Mouse (Mus musculus) brown adipose tissue, adult 24 weeks (tissue): Measurements from ENCODE around the gene Rtn4rl1. TPM values are rescaled to one million over a fixed set of nuclear protein-coding genes. Genes with fewer than 3 reads are reported as not detected.
A peak's percentile ranks its signal among the peaks of the same experiment; 100 is the strongest.
"Not testable (repeated sequence)": the region's sequence is repeated elsewhere in the genome, so short reads cannot be mapped to it uniquely, and the experiment has no call there.

Source experiments
- H3K27ac ChIP-seq: fragments of 200-500 bp; replicated peaks from 2 replicates; pipeline ENCODE4 v1.5.1; 2012; ENCODE audit warnings: low read depth, mild to moderate bottlenecking, low read length
- H3K4me1 ChIP-seq: fragments of 200-500 bp; 2 replicates; pipeline ENCODE4 v1.6.1; 2012; ENCODE audit warnings: low read length, mixed read lengths; ENCODE audit not compliant: control insufficient read depth, insufficient read depth, insufficient read length
- H3K4me3 ChIP-seq: fragments of 200-500 bp; 2 replicates; pipeline ENCODE4 v1.5.1; 2012; ENCODE audit warnings: low read depth, mild to moderate bottlenecking, low read length, moderate library complexity; ENCODE audit not compliant: insufficient read depth
- polyA plus RNA-seq: library from polyadenylated mRNA; stranded (reverse); fragments of >200 nt; gene quantifications from 2 replicates; pipeline ENCODE4 v1.2.4, GENCODE M21; 2012; ENCODE audit not compliant: missing spikeins, insufficient read depth, insufficient read length

Rtn4rl1 gene
- polyA plus RNA-seq, 1 experiment: 5.3 TPM

DNA sequence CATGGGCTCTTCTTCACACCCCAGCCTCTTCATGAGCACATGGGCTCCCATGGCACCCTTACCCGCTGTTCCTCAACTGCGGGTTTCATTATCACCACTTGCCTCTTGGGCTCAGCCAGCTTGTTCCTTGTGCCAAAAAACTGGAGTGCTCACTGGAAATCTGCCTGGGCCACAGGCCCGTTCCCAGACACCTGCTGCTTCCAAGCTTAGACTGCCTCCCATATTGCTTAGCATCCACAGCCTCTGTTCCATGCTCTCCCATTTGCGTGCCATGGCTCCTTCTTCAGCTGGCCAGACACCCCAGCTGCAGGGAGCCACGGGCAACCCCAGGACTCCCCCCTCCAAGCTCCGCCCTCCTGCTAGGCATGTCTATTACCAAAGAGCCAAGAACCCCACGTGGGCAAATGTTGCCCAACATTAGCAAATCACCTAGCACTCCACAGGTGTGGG is 77.4 kb downstream of the Rtn4rl1 start:
- H3K4me3 ChIP-seq: no peak overlapping the region
- peaks cover 11% of the 10 kb centered on the region for H3K4me1 ChIP-seq
- H3K27ac ChIP-seq: no peak overlapping the region

DNA sequence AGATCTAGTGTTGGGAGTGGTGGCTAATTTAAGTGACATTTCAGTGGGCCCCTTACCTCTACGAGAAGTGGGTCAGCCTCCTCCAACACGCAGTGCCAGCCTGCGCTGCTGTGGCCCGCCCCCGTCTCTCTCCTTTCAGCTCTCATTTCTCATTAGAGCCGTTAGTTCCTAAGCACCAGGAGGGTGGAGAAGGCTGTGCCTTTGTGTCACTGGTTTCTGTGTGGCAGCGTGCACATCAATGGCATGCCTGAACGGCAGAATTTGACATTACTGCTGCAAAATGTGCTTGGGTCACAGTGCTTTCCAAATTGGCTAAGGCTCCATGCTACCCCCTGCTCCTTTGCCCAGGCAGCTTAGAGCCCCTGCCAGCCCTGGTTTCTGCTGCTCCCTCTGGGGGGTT is 79.9 kb downstream of the Rtn4rl1 start:
- Histone ChIP-seq H3K4me3 (no peak overlapping the region), H3K27ac (no peak overlapping the region), H3K4me1 (peaks cover 6% of the 10 kb centered on the region)

- Histone ChIP-seq H3K27ac (no peak overlapping the region), H3K4me3 (no peak overlapping the region), H3K4me1 (no peaks in the 10 kb centered on the region)
Measured at GRCm38 (mm10) chr11:75275035-75275434, 81.5 kb downstream of the Rtn4rl1 start.

DNA sequence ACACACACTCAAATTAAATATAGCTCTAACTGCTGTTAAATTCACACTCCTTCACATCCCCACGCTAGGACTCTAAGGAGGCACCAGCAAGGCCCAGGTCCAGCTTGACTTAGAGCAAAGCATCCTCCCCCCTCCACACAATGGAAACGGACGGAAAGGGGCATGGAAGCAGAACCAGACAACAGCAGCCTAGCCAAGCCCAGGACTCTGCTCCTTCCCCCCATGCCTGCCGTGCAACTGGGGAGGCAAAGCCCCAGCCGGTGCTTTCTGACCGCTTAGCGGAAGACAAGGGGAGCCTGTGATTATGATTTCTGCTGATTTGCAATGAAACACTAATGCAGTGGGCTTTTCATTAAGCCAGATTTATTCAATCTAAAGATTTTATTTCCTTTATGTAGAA is 84.5 kb downstream of the Rtn4rl1 start:
- Histone ChIP-seq H3K4me1 (0 out of 2 replicates have a peak, but pooled peaks cover 2% of the 10 kb centered on the region), H3K27ac (no peak overlapping the region), H3K4me3 (no peak overlapping the region)

DNA sequence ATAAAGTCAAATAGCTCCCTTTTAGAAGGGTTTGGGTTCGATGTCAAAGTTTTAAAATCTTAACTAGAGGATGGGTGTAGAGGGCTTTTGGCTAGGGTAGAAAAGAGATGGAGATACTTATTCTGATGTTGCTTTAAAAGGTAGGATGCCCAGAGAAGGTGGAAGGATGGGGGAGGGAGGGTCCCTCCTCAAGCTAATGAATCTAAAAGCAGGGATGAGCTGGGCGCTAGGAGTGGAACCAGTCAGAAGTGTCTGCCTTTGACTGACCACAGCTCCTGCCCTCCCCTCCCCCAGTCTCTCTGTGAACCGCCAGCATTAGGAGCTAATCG is 85.4 kb downstream of the Rtn4rl1 start:
- Histone ChIP-seq H3K27ac (no peak overlapping the region), H3K4me3 (peak overlapping the region; percentile 39), H3K4me1 (0 out of 2 replicates have a peak, but pooled peaks cover 2% of the 10 kb centered on the region)

- 0 out of 2 replicates have a peak, but pooled peaks cover 2% of the 10 kb centered on the region for H3K4me1 ChIP-seq
- H3K4me3 ChIP-seq: peak overlapping the region; percentile 39
- H3K27ac ChIP-seq: no peak overlapping the region
Measured at GRCm38 (mm10) chr11:75279342-75280065, 85.9 kb downstream of the Rtn4rl1 start.

DNA sequence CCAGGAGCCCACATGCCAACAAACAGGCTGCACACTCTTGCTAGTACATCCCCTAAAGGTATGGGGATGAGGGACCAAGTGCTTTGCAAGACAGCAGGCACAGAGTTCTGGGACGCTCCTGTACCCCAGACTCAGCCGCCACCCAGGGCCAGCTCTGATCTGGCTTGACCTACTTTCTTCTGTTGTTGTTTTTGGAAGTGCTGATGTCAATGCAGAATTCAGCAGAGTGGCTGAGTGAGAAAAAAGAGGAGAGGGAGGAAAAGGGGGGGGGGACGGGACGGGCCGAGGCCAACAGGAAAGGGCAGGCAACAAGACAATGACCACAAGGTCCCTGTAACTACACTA is 86.5 kb downstream of the Rtn4rl1 start:
- Histone ChIP-seq H3K4me1 (0 out of 2 replicates have a peak, but pooled peaks cover 2% of the 10 kb centered on the region), H3K4me3 (no peak overlapping the region), H3K27ac (no peak overlapping the region)

DNA sequence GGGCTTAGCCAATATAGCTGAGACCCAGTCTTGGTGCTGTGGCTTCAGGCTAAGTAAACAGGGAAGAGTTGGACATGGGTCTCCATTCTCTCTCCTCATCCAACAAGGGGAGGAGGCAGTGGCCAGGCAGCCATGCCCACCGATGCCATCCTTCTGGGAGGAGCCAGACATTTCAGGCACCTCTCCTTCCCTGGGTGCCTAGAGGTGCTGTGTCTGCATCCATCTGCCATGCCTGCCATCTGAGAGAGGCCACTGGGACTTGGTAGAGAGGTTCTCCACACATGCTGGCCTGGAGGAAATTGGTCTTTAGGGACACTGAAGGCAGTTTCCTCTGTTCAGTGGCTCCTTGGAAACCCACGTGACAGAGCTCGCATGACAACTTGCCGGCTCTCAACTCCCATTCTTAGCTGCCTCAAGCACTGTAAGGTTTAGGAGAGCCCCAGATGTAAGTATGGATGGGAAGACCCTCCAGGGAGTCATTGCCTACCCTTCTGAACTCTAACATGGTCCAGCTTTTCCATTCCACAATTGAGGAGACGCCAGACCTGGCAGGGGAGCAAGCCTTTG is 86.9 kb downstream of the Rtn4rl1 start:
- 0 out of 2 replicates have a peak, but pooled peaks cover 2% of the 10 kb centered on the region for H3K4me1 ChIP-seq
- H3K4me3 ChIP-seq: no peak overlapping the region
- no peak overlapping the region for H3K27ac ChIP-seq

DNA sequence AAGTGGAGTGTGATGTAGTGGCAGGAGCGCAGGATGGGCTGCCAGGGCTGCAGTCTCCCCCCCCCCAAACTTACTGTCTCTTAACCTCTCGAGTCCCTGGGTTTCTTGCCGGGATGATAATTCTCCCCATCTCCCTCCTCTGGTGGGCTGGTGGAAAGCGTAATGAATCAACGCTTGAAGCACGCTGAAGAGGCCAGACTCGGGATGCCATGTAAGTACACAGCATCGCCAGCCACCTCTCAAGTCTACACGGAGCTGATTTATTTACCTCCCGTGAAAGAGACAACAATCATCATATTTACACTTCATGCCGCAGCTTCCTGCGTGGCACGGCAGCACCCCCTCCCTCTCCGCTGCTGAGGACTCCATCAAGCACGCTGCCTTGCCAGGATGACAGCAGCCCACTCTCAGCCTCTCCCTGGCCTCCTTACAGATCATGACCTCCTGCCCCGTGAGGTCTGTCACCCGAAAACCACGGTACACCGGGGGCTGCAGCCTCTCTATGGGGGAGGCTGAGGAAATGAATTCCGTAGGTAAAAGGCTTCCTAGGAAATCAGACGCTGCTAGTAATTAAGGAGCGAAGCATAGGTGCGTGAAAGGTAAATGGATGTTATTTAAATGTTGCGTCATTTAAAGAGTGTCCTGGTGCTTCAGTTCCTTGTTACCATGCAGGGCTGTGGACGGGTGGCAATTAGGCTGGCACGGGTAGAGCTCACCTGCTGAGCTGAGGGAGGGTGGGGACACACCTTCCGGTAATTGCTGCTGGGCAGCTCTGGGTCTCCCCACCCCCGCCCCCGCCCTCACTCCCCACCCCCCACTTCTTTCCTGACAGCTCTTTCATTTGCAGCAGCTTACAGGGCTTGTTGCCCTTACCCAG is 88.0 kb downstream of the Rtn4rl1 start:
- Histone ChIP-seq H3K4me1 (0 out of 2 replicates have a peak, but pooled peaks cover 2% of the 10 kb centered on the region), H3K4me3 (no peak overlapping the region), H3K27ac (no peak overlapping the region)

DNA sequence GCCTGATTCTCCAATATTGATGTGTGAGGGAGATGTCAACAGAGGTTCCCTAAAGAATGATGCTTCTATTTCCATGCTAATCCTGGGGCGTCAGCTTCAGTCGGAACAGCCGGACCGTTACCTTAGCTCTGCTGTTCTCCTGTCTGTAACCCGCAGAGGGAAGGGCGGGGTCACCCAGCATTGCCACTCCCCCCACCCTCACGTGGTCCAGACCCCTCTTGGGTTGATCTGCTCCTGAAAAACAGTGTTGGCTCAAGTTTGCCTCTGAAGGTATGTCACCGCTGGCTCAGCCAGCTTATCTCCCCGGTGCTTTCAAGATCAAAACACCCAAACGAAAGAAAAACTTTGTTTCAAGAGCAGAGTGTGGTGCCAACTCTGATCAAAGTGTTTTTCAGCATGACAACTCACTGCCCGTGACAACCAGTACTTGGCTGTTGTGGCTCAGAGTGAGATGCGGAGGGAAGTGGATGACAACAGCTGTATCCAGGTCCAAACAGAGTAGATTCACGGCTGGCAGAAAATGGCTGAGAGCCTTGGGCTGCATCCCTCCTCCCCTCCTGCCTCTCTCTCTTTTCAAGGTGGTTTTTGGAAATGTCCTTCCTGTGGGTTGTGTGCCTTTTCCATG is 89.0 kb downstream of the Rtn4rl1 start:
- 0 out of 2 replicates have a peak, but pooled peaks cover 2% of the 10 kb centered on the region for H3K4me1 ChIP-seq
- H3K4me3 ChIP-seq: no peak overlapping the region; the same call in 1 of the 2 replicates
- H3K27ac ChIP-seq: no peak overlapping the region

DNA sequence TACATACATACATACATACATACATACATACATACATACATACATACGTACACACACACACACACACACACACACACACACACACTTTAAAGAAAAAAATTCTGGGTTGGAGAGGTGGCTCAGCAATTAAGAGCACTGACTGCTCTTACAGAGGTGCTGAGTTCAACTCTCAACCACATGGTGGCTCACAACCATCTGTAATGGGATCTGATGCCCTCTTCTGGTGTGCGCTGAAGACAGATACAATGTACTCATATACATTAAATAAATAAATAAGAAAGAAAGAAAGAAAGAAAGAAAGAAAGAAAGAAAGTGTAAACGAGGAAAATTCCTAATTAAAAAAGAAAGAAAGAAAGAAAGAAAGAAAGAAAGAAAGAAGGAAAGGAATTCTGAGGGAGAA is 90.2 kb downstream of the Rtn4rl1 start:
- not testable (repeated sequence) for H3K4me1 ChIP-seq, H3K27ac ChIP-seq, H3K4me3 ChIP-seq

- no peak overlapping the region for H3K4me3 ChIP-seq
- H3K4me1 ChIP-seq: no peaks in the 10 kb centered on the region
- no peak overlapping the region for H3K27ac ChIP-seq
Measured at GRCm38 (mm10) chr11:75285893-75286467, 92.4 kb downstream of the Rtn4rl1 start.

DNA sequence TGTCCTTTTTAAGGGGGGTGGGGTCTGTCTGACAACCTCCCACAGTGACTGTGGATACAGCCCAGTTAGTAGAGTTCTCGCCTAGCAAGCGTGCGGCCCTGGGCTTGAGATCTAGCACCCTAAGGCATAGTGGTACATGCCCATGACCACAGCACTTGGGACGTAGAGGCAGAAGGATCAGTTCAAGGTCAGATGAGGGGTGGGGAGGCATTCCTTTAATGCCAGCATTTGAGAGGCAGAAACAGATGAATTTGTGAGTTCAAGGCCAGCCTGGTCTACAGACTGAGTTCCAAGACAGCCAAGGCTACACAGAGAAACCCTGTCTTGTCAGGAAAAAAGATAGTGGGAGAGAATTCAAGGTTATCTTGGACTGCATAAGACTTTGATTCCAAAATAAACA is 93.3 kb downstream of the Rtn4rl1 start:
- H3K4me3 ChIP-seq: no peak overlapping the region
- H3K27ac ChIP-seq: no peak overlapping the region
- H3K4me1 ChIP-seq: no peaks in the 10 kb centered on the region

GRCm38 (mm10) chr11:75287940-75288339 is 94.4 kb downstream of the Rtn4rl1 start:
- Histone ChIP-seq H3K27ac (no peak overlapping the region), H3K4me1 (no peaks in the 10 kb centered on the region), H3K4me3 (no peak overlapping the region)

GRCm38 (mm10) chr11:75288517-75288916 is 94.9 kb downstream of the Rtn4rl1 start:
- Histone ChIP-seq H3K4me1 (no peaks in the 10 kb centered on the region), H3K4me3 (no peak overlapping the region), H3K27ac (no peak overlapping the region)
